Mouse (Mus musculus): ENCODE measurements at regions not wholly inside any gene's neighbourhood (a gene's known extent, or its start where the extent isn't known, plus 50 kb on each side); places are given as distances from the start of the nearest gene placed in this dataset.

GRCm38 (mm10) chr3:143016758-143017157, 135.0 kb upstream of the Pkn2 start:
- H3K9ac ChIP-seq (ENCODE audit: control insufficient read depth, low read depth, low read length, poor library complexity, severe bottlenecking) = no peak overlapping the region
- no peaks in the 10 kb centered on the region for H3K9me3 ChIP-seq (replicated peaks; ENCODE audit: insufficient read depth, low read length)
- H3K27ac ChIP-seq (ENCODE audit: control insufficient read depth, low read depth, low read length) = no peak overlapping the region
- DNase-seq (ENCODE audit: low read depth, low spot score) = no peak
- TF ChIP-seq CHD1 (IDR thresholded peaks at IDR 0.05; ENCODE audit: low read depth, low read length) = no peak
- no peak for TF ChIP-seq UBTF (IDR thresholded peaks at IDR 0.05; ENCODE audit: borderline replicate concordance, insufficient read depth, low read depth, low read length)
- no peak for TF ChIP-seq CHD2 (IDR thresholded peaks at IDR 0.05; ENCODE audit: low read length)
- no peak for TF ChIP-seq MAZ (IDR thresholded peaks at IDR 0.05; ENCODE audit: low read depth, low read length)
- TF ChIP-seq RAD21 (IDR thresholded peaks at IDR 0.05; ENCODE audit: low read depth, low read length) = no peak
- TF ChIP-seq ZMIZ1 (IDR thresholded peaks at IDR 0.05; ENCODE audit: low read depth, low read length) = no peak
- TF ChIP-seq TCF12 (IDR thresholded peaks at IDR 0.05; ENCODE audit: low read depth, low read length) = no peak
- no peak for TF ChIP-seq ETS1 (IDR thresholded peaks at IDR 0.05; ENCODE audit: low read depth, low read length)
- no peak for TF ChIP-seq ZKSCAN1 (IDR thresholded peaks at IDR 0.05; ENCODE audit: low read depth, low read length)
- TF ChIP-seq HCFC1 (IDR thresholded peaks at IDR 0.05; ENCODE audit: low read depth, low read length) = no peak
- no peak for TF ChIP-seq TBP (IDR thresholded peaks at IDR 0.05; ENCODE audit: low read depth, low read length)
- no peak for TF ChIP-seq USF1 (IDR thresholded peaks at IDR 0.05; ENCODE audit: low read depth, low read length)
- TF ChIP-seq TAL1 (IDR thresholded peaks at IDR 0.05; ENCODE audit: low read length) = no peak
- no peak for TF ChIP-seq RCOR1 (IDR thresholded peaks at IDR 0.05; ENCODE audit: low read depth, low read length)
- no peak for TF ChIP-seq USF2 (IDR thresholded peaks at IDR 0.05; ENCODE audit: borderline replicate concordance in 1 of 2, insufficient read depth in 1 of 2, low read depth in 1 of 2, low read length in 2 of 2)
- no peaks in the 10 kb centered on the region for H3K36me3 ChIP-seq (ENCODE audit: control insufficient read depth in 1 of 2, insufficient read depth in 2 of 2, low read length in 2 of 2)
- no peaks in the 10 kb centered on the region for H3K4me1 ChIP-seq (ENCODE audit: control insufficient read depth in 1 of 2, insufficient read depth in 2 of 2, low read length in 2 of 2)
- no peak overlapping the region for H3K4me3 ChIP-seq (ENCODE audit: control insufficient read depth in 1 of 2, insufficient read depth in 1 of 2, low read depth in 2 of 2, low read length in 2 of 2)
- H3K27me3 ChIP-seq (ENCODE audit: control insufficient read depth in 1 of 2, insufficient read depth in 2 of 2, low read length in 2 of 2) = no peaks in the 10 kb centered on the region
- H3K79me2 ChIP-seq (ENCODE audit: control insufficient read depth, insufficient read depth, low read length, poor library complexity) = no peaks in the 10 kb centered on the region

- H3K36me3 ChIP-seq (ENCODE audit: control insufficient read depth in 1 of 2, insufficient read depth in 2 of 2, low read length in 2 of 2) = no peaks in the 10 kb centered on the region
- H3K9me3 ChIP-seq (replicated peaks; ENCODE audit: insufficient read depth, low read length) = no peaks in the 10 kb centered on the region
- H3K79me2 ChIP-seq (ENCODE audit: control insufficient read depth, insufficient read depth, low read length, poor library complexity) = no peaks in the 10 kb centered on the region
- H3K9ac ChIP-seq (ENCODE audit: control insufficient read depth, low read depth, low read length, poor library complexity, severe bottlenecking) = no peak overlapping the region
- no peak for DNase-seq (ENCODE audit: low read depth, low spot score)
- no peak overlapping the region for H3K4me3 ChIP-seq (ENCODE audit: control insufficient read depth in 1 of 2, insufficient read depth in 1 of 2, low read depth in 2 of 2, low read length in 2 of 2)
- H3K27ac ChIP-seq (ENCODE audit: control insufficient read depth, low read depth, low read length) = no peak overlapping the region
- H3K4me1 ChIP-seq (ENCODE audit: control insufficient read depth in 1 of 2, insufficient read depth in 2 of 2, low read length in 2 of 2) = no peaks in the 10 kb centered on the region
- no peak for TF ChIP-seq MAFK (IDR thresholded peaks at IDR 0.05; ENCODE audit: borderline replicate concordance, low read depth, low read length)
- no peaks in the 10 kb centered on the region for H3K27me3 ChIP-seq (ENCODE audit: control insufficient read depth in 1 of 2, insufficient read depth in 2 of 2, low read length in 2 of 2)
These were observed 132.6 kb upstream of the Pkn2 start for GRCm38 (mm10) chr3:143014421-143014820.
